34 mouse cellular contexts compared by ENCODE assay signal in genomic region chr10:36468664-36469063, GRCm38 (mm10). TPM values are rescaled to one million over a fixed set of nuclear protein-coding genes. Genes with fewer than 3 reads are reported as not detected.
"Had no signal": no experiment of that assay in that cellular context is flagged by ENCODE, and none has a peak within 500 bp of the region (broad histone marks: within the 10 kb centered on the region; RNA-seq: fewer than 3 reads in every experiment).

No protein-coding gene starts in this region.

- H3K27me3 ChIP-seq: limb, embryonic 12.5 days; limb, embryonic 13.5 days; limb, embryonic 15.5 days; liver, embryonic 12.5 days; liver, embryonic 13.5 days; liver, embryonic 15.5 days; lung, embryonic 15.5 days; megakaryocyte, embryonic 14.5 days; midbrain, embryonic 12.5 days; midbrain, embryonic 13.5 days; midbrain, embryonic 15.5 days had no signal

- DNase-seq: left cerebral cortex, postnatal 4 days; liver; liver, embryonic 13.5 days; liver, postnatal 0 days; lung, adult 18-20 months; lung, adult 2 months; lung, embryonic 14.5 days; lung, postnatal 10 days; lung, postnatal 14 days; lung, postnatal 36 days; lung, postnatal 4 days; midbrain, embryonic 14.5 days had no signal

- H3K9ac ChIP-seq: limb, embryonic 12.5 days; limb, embryonic 13.5 days; limb, embryonic 15.5 days; liver, embryonic 12.5 days; liver, embryonic 13.5 days; liver, embryonic 14.5 days; liver, embryonic 15.5 days; liver, postnatal 0 days; lung, embryonic 14.5 days; lung, embryonic 15.5 days; midbrain, embryonic 12.5 days; midbrain, embryonic 13.5 days; midbrain, embryonic 15.5 days had no signal

- H3K9me3 ChIP-seq: limb, embryonic 10.5 days; limb, embryonic 12.5 days; limb, embryonic 13.5 days; limb, embryonic 15.5 days; liver, embryonic 12.5 days; liver, embryonic 13.5 days; liver, embryonic 15.5 days; lung, embryonic 15.5 days; megakaryocyte, embryonic 14.5 days; midbrain, embryonic 10.5 days; midbrain, embryonic 12.5 days; midbrain, embryonic 13.5 days; midbrain, embryonic 15.5 days had no signal

- H3K27ac ChIP-seq: limb, embryonic 10.5 days; limb, embryonic 12.5 days; limb, embryonic 13.5 days; limb, embryonic 15.5 days; liver, embryonic 12.5 days; liver, embryonic 13.5 days; liver, embryonic 14.5 days; liver, embryonic 15.5 days; lung, embryonic 15.5 days; macrophage; midbrain, embryonic 10.5 days; midbrain, embryonic 12.5 days; midbrain, embryonic 13.5 days; midbrain, embryonic 15.5 days had no signal

- H3K4me1 ChIP-seq: limb, embryonic 10.5 days; limb, embryonic 12.5 days; limb, embryonic 13.5 days; limb, embryonic 15.5 days; liver, embryonic 12.5 days; liver, embryonic 13.5 days; liver, embryonic 15.5 days; lung, embryonic 15.5 days; megakaryocyte, embryonic 14.5 days; midbrain, embryonic 10.5 days; midbrain, embryonic 12.5 days; midbrain, embryonic 13.5 days; midbrain, embryonic 15.5 days had no signal

- H3K36me3 ChIP-seq: limb, embryonic 10.5 days; limb, embryonic 12.5 days; limb, embryonic 13.5 days; limb, embryonic 15.5 days; liver, embryonic 12.5 days; liver, embryonic 13.5 days; liver, embryonic 15.5 days; lung, embryonic 15.5 days; midbrain, embryonic 10.5 days; midbrain, embryonic 12.5 days; midbrain, embryonic 13.5 days; midbrain, embryonic 15.5 days had no signal

- H3K4me3 ChIP-seq: limb, embryonic 10.5 days; limb, embryonic 12.5 days; limb, embryonic 13.5 days; limb, embryonic 15.5 days; liver, embryonic 12.5 days; liver, embryonic 13.5 days; liver, embryonic 15.5 days; lung, embryonic 15.5 days; megakaryocyte, embryonic 14.5 days; midbrain, embryonic 10.5 days; midbrain, embryonic 12.5 days; midbrain, embryonic 13.5 days; midbrain, embryonic 15.5 days; myocyte had no signal

- H3K4me2 ChIP-seq: limb, embryonic 12.5 days; limb, embryonic 13.5 days; limb, embryonic 15.5 days; liver, embryonic 11.5 days; liver, embryonic 12.5 days; liver, embryonic 13.5 days; liver, embryonic 15.5 days; lung, embryonic 14.5 days; lung, embryonic 15.5 days; midbrain, embryonic 11.5 days; midbrain, embryonic 12.5 days; midbrain, embryonic 13.5 days; midbrain, embryonic 15.5 days had no signal

RNA-seq across cellular contexts. Expression of gene Hs3st5, which starts 38.0 kb away (rescaled TPM):
- total RNA-seq: liver, adult 2 months; megakaryocyte progenitor cell, adult 5-6 weeks; megakaryocyte, adult 5-6 weeks; megakaryocyte-erythroid progenitor cell, adult 5-6 weeks; monocyte, adult 5-6 weeks had no signal
- polyA plus RNA-seq: liver, adult 2 months; liver, embryonic 12.5 days; liver, embryonic 15.5 days; liver, postnatal 0 days; macrophage had no signal
